Mouse (Mus musculus) lung, postnatal 14 days (tissue): ENCODE data around the gene Tarm1.

ENCODE experiments used
- DNase-seq: peaks from one replicate; pipeline ENCODE4 v3.0.0; 2021

Tarm1 gene

DNA sequence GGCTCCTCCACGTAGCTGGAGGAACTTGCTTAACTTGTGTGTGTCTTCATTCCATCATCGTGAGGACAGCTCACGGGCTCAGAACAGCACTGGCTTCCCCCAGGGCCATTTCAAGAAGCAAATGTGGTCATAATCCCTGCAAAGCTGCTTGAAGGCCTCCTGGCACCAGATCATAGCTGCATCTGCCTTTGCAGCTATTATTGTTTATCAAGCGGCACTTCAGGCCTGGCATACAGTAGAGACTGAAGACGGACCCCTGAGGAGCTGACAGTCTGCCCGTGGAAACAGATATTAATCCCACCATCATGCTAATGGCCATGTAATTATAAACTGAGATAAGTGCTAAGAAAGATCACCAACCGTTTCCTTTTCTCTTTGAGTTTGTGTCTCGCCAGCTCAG lies 61.9 kb downstream of the Tarm1 start:
- DNase-seq, result no peak

- no peak for DNase-seq
Observed at GRCm38 (mm10) chr7:3439984-3440383, 62.4 kb downstream of the Tarm1 start.

- no peak for DNase-seq
Observed at GRCm38 (mm10) chr7:3437941-3438340, 64.5 kb downstream of the Tarm1 start.
